Mouse (Mus musculus) right cerebral cortex, adult 18-20 months (tissue): Measurements from ENCODE around the gene Sobp.

ENCODE experiments used
- DNase-seq: peaks from one replicate; pipeline ENCODE4 v3.0.0; 2022; ENCODE audit warnings: mixed read lengths

Sobp gene

DNA sequence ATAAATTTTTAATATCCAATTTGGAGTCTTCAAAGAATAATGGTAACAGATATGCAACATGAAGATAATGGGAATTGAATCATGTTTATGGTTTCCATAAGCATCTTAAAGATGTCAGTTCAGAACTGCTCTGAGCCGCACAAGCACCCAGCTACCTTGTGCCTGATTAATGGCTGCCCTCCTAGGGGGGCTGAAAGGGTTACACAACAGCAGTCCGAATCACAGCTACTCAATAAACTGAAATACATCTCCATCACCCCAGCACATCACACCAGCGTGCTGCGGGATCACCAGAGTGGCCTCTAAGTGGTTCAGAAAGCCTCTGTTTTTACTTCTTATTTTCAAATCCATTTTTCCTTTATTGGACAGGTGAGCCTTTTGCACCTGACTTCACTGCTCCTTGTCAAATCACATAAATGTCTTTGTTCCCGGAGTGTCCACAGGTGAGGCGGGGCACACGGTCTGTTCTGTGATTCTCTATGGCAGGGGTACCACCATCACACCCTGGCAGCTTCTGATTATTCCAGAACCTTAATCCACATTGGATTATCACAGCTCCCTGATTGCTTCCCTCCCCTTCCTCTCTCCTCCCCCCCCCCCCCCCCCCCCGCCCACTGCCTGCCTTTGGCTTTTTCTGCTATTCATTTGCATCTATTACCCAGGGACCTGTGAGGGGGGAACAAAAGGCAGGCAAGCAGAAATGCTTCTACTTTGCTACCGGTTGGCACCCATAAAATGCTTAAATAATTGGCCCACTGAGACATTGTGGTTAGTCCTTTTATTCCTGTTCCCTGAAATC lies 90.8 kb downstream of the Sobp start:
- no peak for DNase-seq

DNA sequence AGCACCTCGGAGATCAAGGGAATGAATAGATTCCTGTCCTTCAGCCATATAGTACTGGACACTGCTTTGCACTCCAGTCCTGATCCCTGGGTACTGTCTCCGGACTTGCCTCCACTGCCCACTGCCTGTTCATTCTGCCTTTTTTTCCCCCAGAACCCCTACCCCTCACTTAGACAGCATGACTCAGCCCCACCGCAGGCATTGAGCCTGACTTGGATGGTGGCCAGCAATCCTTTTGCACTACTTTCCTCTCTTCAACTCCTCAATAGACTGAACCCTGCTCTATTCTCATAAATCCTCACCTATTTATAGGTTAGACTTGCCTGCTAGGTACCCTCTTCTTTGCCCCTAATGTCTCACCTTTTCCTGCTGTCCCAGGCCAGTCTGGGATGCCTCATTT lies 93.0 kb downstream of the Sobp start:
- DNase-seq = peak; percentile 44

DNA sequence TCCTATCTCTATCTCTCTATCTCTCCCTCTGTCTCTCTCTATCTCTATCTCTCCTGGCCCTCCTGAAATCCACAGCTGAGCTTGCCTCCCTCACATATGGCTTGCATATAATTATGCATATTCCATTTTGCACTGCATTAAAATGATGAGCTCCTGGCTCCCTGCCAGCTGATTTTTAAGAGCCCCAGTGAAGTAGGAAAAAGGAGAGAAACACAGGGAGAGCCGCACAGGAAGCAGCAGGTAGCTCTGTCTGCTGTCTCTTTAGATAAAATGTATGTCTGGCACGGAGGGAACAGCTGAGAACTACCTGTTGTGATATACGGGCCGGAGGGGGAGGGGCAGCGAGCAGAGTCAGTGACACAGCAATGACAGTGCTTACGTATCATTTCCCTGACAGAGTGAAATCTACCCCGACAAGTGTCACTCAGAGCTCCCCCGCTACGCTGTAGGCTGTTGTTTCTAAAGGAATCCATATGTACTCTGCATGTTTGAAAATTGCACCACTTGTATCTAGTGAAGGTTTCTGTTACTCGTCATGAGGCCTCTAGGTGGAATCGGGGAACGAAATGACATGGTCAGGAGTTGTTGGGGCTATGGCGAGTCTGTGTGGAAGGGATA lies 98.7 kb downstream of the Sobp start:
- DNase-seq = peak; percentile 72

DNA sequence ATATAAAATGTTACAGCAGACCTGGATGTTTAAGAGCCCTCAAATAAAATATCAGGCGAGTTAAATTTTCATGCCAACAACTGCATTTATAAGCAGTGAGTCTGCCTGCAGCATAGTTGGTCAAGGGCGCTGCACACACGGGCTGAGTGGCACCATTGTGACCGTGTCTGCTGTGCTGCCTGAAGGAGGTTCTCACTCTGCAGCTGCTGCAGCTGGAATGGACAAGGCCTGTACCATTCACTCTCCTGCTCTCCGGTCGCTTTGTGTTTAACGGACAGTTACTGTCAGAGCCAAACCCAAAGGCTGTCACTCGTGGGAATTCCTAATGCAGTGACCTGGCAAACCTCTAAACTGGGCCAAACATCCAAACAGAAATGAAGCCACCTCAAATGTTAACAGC lies 101.0 kb downstream of the Sobp start:
- no peak for DNase-seq

DNA sequence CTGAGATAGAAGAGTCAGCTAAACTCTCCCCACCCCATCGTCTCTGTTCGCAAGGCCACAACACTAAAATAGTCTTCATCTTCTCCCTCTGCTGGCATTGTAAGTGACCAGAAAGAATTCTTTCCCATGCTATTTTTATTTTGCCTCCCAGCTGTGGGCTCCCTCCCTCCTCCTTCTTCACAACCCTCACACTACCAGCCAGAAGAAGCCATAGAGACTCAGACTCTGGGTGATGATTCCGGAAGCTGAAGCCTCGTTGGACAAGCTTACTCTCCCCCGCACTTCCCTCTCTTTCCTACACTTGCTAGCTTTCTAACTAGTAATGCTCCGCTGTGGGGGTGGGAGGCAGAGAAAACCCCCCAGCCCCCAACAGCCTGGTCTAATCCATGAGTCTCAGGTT lies 103.4 kb downstream of the Sobp start:
- DNase-seq = peak; percentile 56

DNA sequence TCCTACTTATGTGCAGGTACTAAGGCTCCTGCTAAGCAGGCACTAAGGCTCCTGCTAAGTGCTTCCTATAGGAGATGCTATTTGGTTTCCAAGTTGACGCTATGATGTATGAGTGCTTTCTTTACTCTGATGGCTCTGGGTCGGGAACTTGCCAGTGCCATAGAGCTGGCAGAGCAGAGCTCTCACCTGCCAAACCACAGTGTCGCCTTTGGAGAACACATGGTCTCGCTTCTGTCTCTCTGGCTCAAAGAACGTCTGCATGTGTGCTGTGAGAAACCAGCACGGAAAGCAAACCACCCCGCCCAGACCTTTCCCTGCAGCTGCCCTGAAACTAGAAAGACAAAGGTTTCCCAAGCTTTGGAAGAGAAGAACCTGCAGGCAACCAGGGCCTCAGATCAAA lies 109.0 kb downstream of the Sobp start:
- no peak for DNase-seq

DNA sequence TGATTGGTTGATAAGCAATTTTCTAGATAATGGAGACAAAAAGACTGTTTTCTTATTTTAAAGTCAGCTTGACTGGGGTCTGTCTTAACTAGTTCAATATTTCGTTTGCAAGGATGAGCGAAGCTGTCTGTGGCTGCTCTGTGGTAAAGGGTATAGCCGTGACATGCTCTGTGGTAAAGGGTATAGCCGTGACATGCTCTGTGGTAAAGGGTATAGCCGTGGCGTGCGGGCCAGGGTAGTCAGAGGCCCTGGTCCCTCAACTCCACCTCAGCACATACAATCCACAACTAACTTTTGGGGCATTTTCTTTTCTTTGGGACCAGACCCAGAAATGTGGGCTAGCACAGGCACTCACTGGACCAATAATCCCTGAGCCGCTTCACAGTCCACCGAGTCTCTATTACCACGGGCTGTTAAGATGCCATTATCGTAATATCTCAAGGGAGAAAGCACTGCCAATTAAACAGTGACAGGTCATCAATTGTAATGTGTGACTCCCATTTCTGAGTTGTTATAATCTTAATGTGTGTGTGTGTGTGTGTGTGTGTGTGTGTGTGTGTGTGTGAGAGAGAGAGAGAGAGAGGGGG lies 112.7 kb downstream of the Sobp start:
- DNase-seq = no peak

DNA sequence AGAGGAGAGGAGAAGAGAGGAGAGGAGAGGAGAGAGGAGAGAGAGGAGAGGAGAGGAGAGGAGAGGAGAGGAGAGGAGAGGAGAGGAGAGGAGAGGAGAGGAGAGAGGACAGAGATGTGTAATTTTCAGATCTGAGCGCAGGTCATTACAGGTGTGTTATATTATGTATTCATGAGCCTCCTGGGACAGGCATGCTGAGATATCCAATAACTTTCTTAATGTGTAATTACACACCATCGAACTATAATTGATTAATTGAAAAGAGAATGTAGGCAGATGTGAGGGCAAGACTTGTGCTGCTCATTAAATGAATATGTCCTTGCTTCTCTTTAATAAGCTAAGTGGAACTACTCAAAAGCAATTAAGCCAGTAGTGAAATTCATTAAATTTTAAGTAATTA lies 118.9 kb downstream of the Sobp start:
- no peak for DNase-seq

DNA sequence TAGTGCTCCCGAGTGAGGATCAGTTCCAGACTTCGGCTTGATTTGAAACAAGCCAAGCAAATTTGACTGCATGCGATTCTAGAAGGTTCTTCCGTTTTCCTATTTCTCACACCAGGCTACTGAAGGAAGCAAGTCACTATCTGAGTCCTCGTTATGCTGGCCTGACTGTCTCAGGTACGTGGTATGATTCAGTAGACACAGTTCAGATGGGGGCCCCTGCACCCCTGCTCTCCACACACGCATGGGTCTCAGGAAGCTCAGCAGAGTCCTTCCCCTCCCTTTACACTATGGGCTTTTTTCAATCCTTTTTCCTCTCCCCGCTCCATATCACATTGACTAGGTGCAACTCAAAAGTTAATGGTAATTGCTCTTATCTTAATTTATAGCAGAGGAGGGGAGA lies 119.6 kb downstream of the Sobp start:
- DNase-seq = no peak

DNA sequence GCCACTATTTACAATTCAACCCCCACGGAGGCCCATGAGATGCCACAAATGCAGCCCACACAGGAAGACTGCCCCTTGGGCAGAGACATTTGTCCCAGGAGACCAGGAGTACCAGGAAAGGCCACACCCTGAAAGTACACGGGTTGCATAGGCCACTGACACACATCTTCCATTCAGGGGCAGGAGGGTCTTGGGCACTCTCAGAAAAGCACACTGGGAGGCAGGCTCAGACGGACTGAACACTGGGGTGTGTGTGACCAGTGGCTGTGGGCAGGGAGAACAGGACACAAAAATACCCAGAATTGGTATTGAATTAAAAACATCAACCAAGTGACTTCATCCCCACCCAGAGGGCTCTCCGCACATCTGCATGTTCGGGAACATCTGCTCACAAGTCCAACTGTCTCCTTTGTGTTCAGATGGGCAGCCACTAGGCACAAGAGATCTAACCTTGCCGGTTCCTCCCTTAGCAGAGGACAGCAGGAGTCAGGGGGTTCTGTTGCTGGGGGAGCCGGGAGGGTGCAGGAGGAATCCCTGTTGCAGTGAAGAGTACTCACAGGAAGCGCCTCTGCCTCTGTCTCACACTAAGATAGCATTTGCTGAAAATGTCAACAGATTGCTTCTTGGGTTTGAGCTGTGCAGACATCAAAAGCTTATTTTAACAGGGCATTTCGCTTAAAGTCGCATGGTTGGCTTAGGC lies 120.3 kb downstream of the Sobp start:
- DNase-seq = no peak

DNA sequence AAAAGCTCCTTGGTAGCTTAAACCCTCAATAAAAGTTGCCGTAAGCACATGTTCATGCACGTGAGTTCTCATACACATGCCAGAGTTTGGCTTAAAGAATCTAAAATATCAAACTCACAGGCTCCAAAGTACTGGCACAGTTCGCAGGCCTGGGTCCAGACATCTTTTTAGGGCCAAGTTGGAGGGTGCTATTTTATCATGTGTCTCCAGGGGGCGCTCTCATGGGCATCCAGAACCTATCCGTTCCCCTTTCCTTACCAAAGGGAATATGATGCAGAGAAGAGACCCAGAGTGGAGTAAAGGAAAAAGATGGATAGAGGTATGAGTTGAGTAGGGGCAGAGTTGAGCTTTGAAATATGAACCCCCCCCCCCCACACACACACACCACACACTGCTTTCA lies 121.9 kb downstream of the Sobp start:
- DNase-seq = no peak

DNA sequence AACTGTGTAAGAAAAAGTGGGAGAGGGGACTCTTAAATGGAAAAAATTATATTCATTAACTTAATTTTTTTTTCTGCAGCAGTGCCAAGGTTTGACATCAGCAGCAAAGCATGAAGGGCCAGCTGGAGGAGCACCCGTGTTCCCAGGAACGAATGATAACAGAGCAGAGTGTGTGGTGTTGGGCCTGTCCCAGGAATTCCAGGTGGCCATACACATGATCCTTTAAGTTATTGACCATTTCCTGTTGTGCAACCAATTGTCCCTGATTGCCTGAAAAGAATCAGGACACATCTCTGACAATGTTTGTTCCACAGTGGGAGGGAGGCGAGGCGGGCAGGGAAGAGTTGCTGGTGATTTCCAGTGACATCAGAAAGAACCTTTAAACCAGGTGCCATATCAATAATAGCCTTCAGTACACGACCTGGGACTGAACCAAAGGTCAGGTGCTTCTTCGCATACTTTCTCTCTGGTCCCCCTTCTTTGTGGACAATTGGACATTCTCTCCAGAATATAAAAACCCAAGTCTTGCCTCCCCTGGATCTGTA lies 126.5 kb downstream of the Sobp start:
- DNase-seq = no peak

DNA sequence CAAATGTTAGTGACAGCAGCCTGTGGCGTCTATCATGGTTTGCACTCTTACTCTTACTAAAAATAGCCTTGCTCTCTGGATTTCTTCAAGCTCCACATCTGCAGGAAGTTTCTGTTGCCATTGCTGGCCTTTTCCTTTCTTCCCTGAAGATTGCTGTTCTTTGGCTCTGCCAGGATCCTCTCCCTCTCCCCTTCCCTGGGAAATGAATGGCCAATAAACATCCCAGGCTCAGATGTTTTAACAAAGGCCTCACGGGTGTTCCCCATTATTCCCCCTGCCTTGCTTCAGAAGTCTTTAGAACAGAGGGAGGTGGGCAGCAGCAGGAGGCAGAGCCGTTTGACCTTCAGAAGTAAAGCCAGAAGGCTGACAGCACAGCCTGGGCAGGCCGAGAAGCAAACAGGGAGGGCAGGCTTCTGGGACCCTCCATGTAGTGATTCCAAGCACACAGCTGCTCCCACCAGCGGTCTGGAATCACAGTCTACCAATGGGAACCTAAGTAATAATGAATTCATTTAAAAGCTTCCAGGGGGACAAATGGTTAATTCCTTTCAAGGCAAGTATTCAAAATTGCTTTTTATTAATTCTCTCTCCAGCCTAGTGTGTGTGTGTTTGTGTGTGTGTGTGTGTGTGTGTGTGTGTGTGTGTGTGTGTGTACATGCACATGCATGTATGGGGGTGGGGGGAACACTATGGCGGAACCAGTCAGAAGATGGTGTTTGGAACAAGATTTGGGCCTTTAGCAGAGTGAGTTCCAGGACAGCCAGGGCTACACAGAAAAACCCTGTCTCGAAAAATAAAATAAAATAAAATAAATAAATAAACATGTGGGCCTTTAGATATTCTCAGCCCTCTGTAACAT lies 130.8 kb downstream of the Sobp start:
- no peak for DNase-seq

DNA sequence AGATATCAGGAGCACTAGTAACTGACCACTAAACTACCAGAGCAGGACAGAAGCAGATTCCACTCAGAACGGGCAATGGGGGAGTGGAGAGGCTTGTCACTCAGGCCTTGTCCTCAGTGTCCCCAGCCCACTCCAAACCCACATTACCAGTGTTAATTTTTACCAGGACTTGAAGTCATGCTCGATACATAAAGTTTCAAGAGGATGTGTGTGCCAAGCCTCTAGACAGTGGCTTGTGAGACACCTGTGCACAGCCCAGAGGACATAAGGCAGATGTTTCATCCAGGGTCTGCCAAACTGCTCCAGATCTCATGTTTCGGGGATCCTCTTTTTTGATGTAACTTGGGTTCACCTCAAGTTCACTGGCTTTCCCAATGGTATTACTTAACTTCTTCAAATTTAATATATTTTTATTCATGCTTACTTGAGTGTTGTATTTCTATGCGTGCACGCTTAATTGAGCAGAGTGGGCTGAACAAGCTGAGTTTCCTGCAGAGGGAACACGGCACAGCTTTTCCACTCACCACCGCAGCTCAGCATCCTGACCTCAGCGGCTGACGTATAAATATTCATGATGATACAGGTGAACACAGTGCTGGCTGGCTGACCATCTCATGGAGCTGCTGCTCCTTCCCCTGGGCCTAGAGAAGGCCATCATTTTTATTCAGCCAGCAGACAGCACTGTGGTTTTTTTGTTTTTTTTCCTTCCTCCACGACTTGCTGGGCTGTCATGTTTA lies 131.6 kb downstream of the Sobp start:
- DNase-seq = no peak

DNA sequence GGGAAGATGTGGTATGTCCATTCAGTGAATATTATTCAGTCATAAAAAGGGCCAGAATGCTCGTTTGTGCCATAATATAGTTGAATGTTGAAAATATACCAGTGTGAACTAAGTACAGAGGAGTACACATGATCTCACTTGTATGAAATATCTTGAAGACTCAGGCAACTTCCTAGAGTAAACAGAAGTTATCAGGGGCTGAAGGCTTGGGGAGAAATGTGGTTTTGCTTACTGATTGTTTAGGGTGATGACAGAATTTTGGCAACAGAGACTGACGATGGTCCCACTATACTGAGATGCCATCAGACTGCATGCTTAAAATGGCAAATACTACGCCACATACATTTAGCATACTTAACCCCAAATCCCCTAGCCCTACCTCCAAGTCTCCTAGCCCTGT lies 132.5 kb downstream of the Sobp start:
- DNase-seq = no peak

DNA sequence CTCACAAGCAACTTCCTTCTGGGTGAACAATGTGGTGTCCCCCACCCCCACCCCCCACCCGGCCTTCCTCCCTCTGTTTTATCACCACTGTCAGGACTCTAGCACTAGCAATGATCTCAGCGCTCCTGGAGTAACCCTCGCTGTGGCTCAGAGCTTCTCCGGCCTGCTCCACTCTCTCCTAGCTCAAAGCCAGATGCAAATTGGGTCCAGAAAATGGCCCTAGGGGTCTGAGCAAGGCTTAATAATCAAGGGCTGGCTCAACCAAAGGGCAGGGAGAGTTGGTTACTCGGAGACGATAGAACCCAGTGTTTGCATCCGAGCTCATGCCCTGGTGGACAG lies 136.9 kb downstream of the Sobp start:
- DNase-seq = no peak

DNA sequence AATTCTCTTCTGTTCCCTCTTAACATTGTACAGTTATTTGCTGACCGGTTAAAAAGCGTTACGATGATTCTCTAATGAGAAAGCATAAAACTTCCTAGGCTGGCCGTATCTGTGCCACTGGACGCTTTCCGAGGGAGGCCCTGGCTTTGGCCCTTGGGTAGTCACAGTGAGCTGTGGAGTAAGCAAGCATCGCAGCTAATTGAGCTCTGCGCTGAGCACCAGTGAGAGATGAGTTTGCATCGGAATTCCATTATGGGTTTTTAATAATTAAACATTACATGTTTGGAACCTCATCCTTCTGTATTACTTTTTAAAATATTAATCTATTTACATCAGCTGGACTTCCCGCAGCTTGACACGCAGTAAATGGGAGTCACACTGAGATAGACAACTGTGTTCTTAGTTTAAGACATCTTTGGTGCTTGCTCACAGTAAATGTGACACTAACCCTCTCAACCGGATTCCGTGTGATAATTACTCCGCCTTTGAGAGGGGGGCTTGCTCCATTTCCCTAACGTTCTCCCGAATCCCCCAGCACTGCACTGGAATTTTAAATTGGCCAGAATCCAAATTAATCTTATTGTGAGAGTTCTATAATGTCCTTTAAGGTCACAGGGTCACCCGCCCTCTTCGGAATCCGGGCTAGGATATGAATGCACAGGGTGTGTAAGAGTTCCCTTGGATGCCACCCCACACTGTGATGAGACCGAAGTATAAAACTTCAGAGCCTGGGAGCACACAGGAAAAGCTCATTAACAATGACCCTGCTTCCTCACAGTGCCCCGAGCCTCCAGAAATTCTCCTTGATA lies 137.5 kb downstream of the Sobp start:
- DNase-seq = no peak

DNA sequence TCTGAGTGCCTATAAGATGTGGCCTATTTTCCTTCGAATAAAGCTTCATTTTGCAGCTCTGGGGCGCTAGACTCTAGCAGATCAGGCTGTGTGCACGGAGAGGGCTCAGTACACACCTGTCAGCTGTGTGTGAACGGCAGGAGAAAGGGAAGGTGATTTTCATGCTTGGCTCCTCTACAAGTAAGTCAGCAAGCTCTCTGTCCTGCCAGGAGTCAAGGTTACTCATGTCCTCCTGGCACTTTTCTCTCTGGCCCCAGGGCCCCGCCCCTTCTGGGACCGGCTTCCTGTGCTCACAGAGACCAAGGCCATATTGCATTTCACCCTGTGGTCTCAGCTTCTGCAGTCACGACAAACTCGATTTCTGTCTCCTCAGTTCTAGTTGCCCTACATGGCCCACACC lies 138.8 kb downstream of the Sobp start:
- no peak for DNase-seq

DNA sequence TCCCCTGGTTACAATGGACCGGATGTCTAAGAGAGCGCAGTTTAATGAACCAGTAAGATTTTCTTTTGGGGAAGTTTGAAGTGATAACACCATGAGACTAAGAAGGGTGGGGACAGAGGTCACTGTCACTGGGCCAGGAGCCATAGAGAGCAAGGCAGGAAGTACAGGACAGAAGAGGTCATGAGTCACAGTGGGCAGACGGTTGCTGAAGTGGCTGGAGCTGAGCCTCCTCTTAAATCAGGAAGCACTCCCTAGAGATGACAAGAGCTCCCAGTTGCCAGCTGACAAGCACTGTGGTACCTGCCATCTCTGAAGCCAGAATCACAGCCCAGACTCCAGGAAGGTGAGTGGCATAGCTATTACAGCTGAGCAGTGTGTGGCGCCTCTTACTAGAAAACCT lies 139.5 kb downstream of the Sobp start:
- DNase-seq = no peak

DNA sequence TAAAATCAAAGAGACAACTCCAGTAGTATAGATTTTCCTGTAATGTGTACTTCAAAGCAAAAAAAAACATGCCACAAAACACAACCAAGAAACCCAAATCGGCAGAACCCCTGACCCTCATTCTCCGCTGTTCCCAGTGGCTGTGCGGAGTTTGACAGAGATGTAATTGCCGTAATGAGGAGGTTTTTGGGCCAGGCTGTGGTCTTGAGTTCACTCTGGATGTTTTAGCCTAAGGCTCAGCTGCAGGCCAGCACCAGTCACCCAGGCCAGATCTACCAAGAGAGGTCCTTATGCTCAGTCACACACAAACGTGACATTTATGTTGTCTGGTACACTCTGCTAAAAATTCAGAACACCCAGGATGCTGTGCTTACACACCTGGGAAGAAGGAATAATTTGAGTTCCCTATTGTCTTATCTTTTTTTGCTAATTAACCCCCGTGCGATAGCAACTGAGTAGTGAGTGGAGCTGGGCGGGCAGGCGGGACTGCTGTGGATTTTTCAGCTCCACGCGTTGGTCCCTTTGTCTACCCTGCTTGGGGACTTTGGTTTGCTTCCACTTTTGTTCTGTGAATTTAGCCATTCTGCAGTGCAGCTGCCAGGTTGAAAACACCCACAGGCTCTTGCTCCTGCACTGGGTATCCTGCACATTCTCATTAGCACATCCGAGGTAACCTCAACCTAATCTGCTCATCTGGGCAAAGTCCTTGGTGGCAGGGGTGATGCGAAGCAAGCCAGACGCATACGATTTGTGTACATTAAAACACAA lies 140.7 kb downstream of the Sobp start:
- DNase-seq = no peak
